Mouse (Mus musculus) thymus, adult 2 months (tissue): Measurements from ENCODE around the gene Tec.

Experiments used
- CTCF ChIP-seq: fragments of 200-500 bp; IDR thresholded peaks from 2 replicates; pipeline ENCODE4 v1.5.1; 2012; ENCODE audit warnings: mild to moderate bottlenecking, control low read depth, low read length, moderate library complexity, borderline replicate concordance; ENCODE audit not compliant: control insufficient read depth, poor library complexity, insufficient read depth; ENCODE audit errors: extremely low read depth
- POLR2A ChIP-seq: fragments of 200-500 bp; IDR thresholded peaks from 2 replicates; pipeline ENCODE4 v1.6.1; 2012; ENCODE audit warnings: mild to moderate bottlenecking, low read length, control low read depth, moderate library complexity; ENCODE audit not compliant: control insufficient read depth, poor library complexity, insufficient read depth; ENCODE audit errors: extremely low read depth

DNA sequence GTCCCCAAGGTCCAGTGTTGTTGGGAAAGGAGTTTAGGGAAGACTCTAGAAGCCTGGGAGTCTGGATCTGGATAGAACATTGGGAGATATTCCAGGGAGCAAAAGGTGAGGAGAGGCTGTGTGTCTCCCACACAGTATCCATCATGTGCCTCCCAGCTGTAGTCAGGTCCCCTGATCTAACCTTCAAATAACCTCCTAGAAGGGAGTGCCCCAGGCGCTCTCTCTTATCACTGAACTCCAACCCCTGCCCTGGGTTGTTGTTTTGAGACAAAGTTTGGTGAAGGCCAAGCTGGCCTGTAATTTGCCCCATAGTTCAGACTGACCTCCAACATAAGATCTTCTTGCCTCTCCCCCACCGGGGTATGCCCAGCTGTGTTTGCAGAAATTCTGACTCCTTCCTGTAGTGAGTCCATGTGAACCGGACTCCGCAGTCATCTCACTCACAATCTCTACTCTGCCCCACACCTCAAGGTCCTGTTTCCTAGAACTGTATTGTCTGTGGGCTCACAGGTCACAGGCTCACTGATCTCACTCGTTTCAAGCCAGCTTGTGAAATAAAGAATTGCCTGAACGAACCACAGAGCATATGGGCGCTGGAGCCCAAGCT, 119.5 kb downstream of the Tec start:
- TF ChIP-seq CTCF (no peak), POLR2A (no peak)
